Mouse (Mus musculus) CD4-positive, CD25-positive, alpha-beta regulatory T cell, adult 4 months (primary cell): ENCODE measurements around the gene Pde5a. TPM values are rescaled to one million over a fixed set of nuclear protein-coding genes. Genes with fewer than 3 reads are reported as not detected.

Experiments used
- ATAC-seq: one replicate; pipeline ENCODE4 v1.8.0; 2017
- polyA plus RNA-seq, 2 experiments: library from polyadenylated mRNA; unstranded; fragments of 100-300 nt; shearing (Covaris generic); gene quantifications; one replicate each; pipeline ENCODE4 v1.2.1; 2017

The Pde5a gene
- polyA plus RNA-seq: under 1 TPM; 0.08 to 0.11 TPM

GRCm38 (mm10) chr3:122728852-122729600 is at the start of gene Pde5a:
Pde5a (plus strand) TSS chr3:122728947.
- peak; percentile 64 for ATAC-seq

GRCm38 (mm10) chr3:122680851-122681250 is 47.9 kb upstream of the Pde5a start:
- no peak for ATAC-seq

GRCm38 (mm10) chr3:122682352-122682751 is 46.4 kb upstream of the Pde5a start:
- no peak for ATAC-seq

GRCm38 (mm10) chr3:122684832-122685231 is 43.9 kb upstream of the Pde5a start:
- no peak for ATAC-seq

GRCm38 (mm10) chr3:122693039-122693438 is 35.7 kb upstream of the Pde5a start:
- ATAC-seq: no peak

- no peak for ATAC-seq
These were observed 32.9 kb upstream of the Pde5a start for GRCm38 (mm10) chr3:122695870-122696269.

GRCm38 (mm10) chr3:122696672-122697071 is 32.1 kb upstream of the Pde5a start:
- no peak for ATAC-seq

- ATAC-seq: no peak
These were observed 24.5 kb upstream of the Pde5a start for GRCm38 (mm10) chr3:122704209-122704608.

- ATAC-seq: no peak
These were observed 23.5 kb upstream of the Pde5a start for GRCm38 (mm10) chr3:122705246-122705645.

GRCm38 (mm10) chr3:122708485-122708884 is 20.3 kb upstream of the Pde5a start:
- ATAC-seq: no peak

- ATAC-seq: no peak
These were observed 18.6 kb upstream of the Pde5a start for GRCm38 (mm10) chr3:122710141-122710540.

- no peak for ATAC-seq
These were observed 10.1 kb upstream of the Pde5a start for GRCm38 (mm10) chr3:122718631-122719030.

- ATAC-seq: no peak
These were observed 7.2 kb upstream of the Pde5a start for GRCm38 (mm10) chr3:122721522-122721921.

GRCm38 (mm10) chr3:122729601-122729959 is 833 bp downstream of the Pde5a start:
- no peak for ATAC-seq

- ATAC-seq: no peak
These were observed 1.4 kb downstream of the Pde5a start for GRCm38 (mm10) chr3:122729960-122730740.

- no peak for ATAC-seq
These were observed 2.0 kb downstream of the Pde5a start for GRCm38 (mm10) chr3:122730741-122731235.

GRCm38 (mm10) chr3:122733806-122734205 is 5.1 kb downstream of the Pde5a start:
- no peak for ATAC-seq

- no peak for ATAC-seq
These were observed 5.6 kb downstream of the Pde5a start for GRCm38 (mm10) chr3:122734329-122734728.

GRCm38 (mm10) chr3:122739460-122739859 is 10.7 kb downstream of the Pde5a start:
- ATAC-seq: no peak

GRCm38 (mm10) chr3:122744265-122744664 is 15.5 kb downstream of the Pde5a start:
- ATAC-seq: no peak

GRCm38 (mm10) chr3:122747921-122748700 is 19.4 kb downstream of the Pde5a start:
- ATAC-seq: no peak

GRCm38 (mm10) chr3:122763240-122763761 is 34.6 kb downstream of the Pde5a start:
- ATAC-seq: no peak

- ATAC-seq: no peak
These were observed 35.0 kb downstream of the Pde5a start for GRCm38 (mm10) chr3:122763768-122764167.
